8 mouse cellular contexts compared by ENCODE assay signal in genomic region chr5:115340577-115341313, GRCm38 (mm10). TPM values are rescaled to one million over a fixed set of nuclear protein-coding genes. Genes with fewer than 3 reads are reported as not detected.
DNase-seq lines count a peak whose midpoint lies in the region; ATAC-seq and TF ChIP-seq lines count a peak whose summit lies in the region.

Gatc (minus strand) TSS chr5:115341178.
Triap1 (plus strand) TSS chr5:115341225.

- H3K4me3 ChIP-seq in cortical plate, adult 2 months (ENCODE audit: insufficient read depth, low read length) = peak within 1 kb of the TSS; percentile 95
- H3K4me3 ChIP-seq in hindbrain, postnatal 0 days (ENCODE audit: low read length) = peak within 1 kb of the TSS; percentile 89

- WGBS in hindbrain, postnatal 0 days = under 1% methylated on average over 62 of the region's 62 CpGs

- H3K9me3 ChIP-seq in hindbrain, postnatal 0 days (ENCODE audit: low read length) = no peaks in the 10 kb centered on the region

- peak within 1 kb of the TSS; percentile 92 for H3K9ac ChIP-seq in hindbrain, postnatal 0 days (replicated peaks; ENCODE audit: low read length)

- peak within 1 kb of the TSS; percentile 85 for H3K4me2 ChIP-seq in hindbrain, postnatal 0 days (ENCODE audit: low read depth, low read length)

- peaks cover 6% of the 10 kb centered on the region; the same call in 1 of the 2 replicates for H3K4me1 ChIP-seq in cortical plate, adult 2 months (ENCODE audit: control insufficient read depth, insufficient read depth, low read length)
- peaks cover 9% of the 10 kb centered on the region for H3K4me1 ChIP-seq in hindbrain, postnatal 0 days (ENCODE audit: insufficient read depth, low read length)

- H3K27me3 ChIP-seq in hindbrain, postnatal 0 days (ENCODE audit: insufficient read depth, low read length) = no peaks in the 10 kb centered on the region

- peak; percentile 88 for TF ChIP-seq POLR2A in cortical plate, adult 2 months (IDR thresholded peaks at IDR 0.05; ENCODE audit: extremely low read depth, insufficient read depth, low read length)

- peak within 1 kb of the TSS; percentile 76 for H3K27ac ChIP-seq in cortical plate, adult 2 months (ENCODE audit: insufficient read depth, low read length)
- peak within 1 kb of the TSS; percentile 92 for H3K27ac ChIP-seq in hindbrain, postnatal 0 days

- TF ChIP-seq CTCF in cortical plate, adult 2 months (IDR thresholded peaks at IDR 0.05; ENCODE audit: extremely low read depth, insufficient read depth, low read length) = no peak
- TF ChIP-seq CTCF in hindbrain, postnatal 0 days (IDR thresholded peaks at IDR 0.05; ENCODE audit: low read depth) = peak; percentile 33

- H3K36me3 ChIP-seq in hindbrain, postnatal 0 days (ENCODE audit: insufficient read depth, low read length) = peaks cover 20% of the 10 kb centered on the region

- ATAC-seq in hindbrain, postnatal 0 days = peak; percentile 93
- peak; percentile 97 for ATAC-seq in megakaryocyte, adult 5-6 weeks (ENCODE audit: poor library complexity, severe bottlenecking)

- DNase-seq in adipocyte (ENCODE audit: low spot score) = peak; percentile 93
- DNase-seq in gastrocnemius, adult 8-10 months (ENCODE audit: low spot score in 2 of 2) = peak; percentile 72 to 78
- peak; percentile 95 for DNase-seq in hindbrain, postnatal 0 days (ENCODE audit: low spot score)
- DNase-seq in left cerebral cortex, adult 8-10 months (ENCODE audit: low spot score in 2 of 2) = peak; percentile 77 to 83
- peak; percentile 88 to 91 for DNase-seq in right cerebral cortex, adult 2 months (ENCODE audit: low spot score in 2 of 2)
- peak; percentile 68 for DNase-seq in urinary bladder, postnatal 10 days (ENCODE audit: low spot score)

RNA-seq across cellular contexts. Expression of gene Gatc, which starts in this region (rescaled TPM):
- 28.8 and 31.1 TPM in 2 replicates for polyA plus RNA-seq in cortical plate, adult 2 months (2012; rRNA removed)
- 10 to 100 TPM; 22.8 to 25.6 (median 24.4) TPM for total RNA-seq in gastrocnemius, adult 8-10 months (2022)
- 22.4 and 25.1 TPM in 2 replicates for total RNA-seq in hindbrain, postnatal 0 days (2014; rRNA removed)
- polyA plus RNA-seq in hindbrain, postnatal 0 days (2015; fragmentation: Nextera tagmentation; extraction: Ambion mirVana) = 27.5 and 32.1 TPM in 2 replicates
- 10 to 100 TPM; 19.2 to 21.4 (median 20.2) TPM for total RNA-seq in left cerebral cortex, adult 8-10 months (2022)
- total RNA-seq in megakaryocyte, adult 5-6 weeks (2015) = 66.3 and 69.0 TPM in 2 replicates
- total RNA-seq in megakaryocyte, adult 5-6 weeks (2017) = 15.1 and 16.8 TPM in 2 replicates

RNA-seq across cellular contexts. Expression of gene Triap1, which starts in this region (rescaled TPM):
- 26.3 and 27.8 TPM in 2 replicates for polyA plus RNA-seq in cortical plate, adult 2 months (2012; rRNA removed)
- 10 to 100 TPM; 18.9 to 23.7 (median 20.1) TPM for total RNA-seq in gastrocnemius, adult 8-10 months (2022)
- 12.4 and 18.4 TPM in 2 replicates for total RNA-seq in hindbrain, postnatal 0 days (2014; rRNA removed)
- polyA plus RNA-seq in hindbrain, postnatal 0 days (2015; fragmentation: Nextera tagmentation; extraction: Ambion mirVana) = 59.2 and 61.6 TPM in 2 replicates
- 10 to 100 TPM; 20.7 to 24.6 (median 22.5) TPM for total RNA-seq in left cerebral cortex, adult 8-10 months (2022)
- total RNA-seq in megakaryocyte, adult 5-6 weeks (2015) = 41.0 and 52.0 TPM in 2 replicates
- 15.9 and 18.8 TPM in 2 replicates for total RNA-seq in megakaryocyte, adult 5-6 weeks (2017)

Comparison
In these comparisons a context has a peak if more than half of its experiments do, and no peak if none do; other contexts are left out.
1. Peak in every context shown above with its lines: DNase-seq, ATAC-seq, H3K4me3 ChIP-seq and H3K27ac ChIP-seq.